Mouse (Mus musculus) G1E (cell line): ENCODE data around the gene Gm28042. TPM values are rescaled to one million over a fixed set of nuclear protein-coding genes. Genes with fewer than 3 reads are reported as not detected.

Source experiments
- ATAC-seq: 2 replicates; pipeline ENCODE4 v1.8.0; 2016; ENCODE audit warnings: mild to moderate bottlenecking; ENCODE audit not compliant: insufficient number of reproducible peaks, poor library complexity, low FRiP score, severe bottlenecking; ENCODE audit errors: extremely low read depth
- DNase-seq: peaks from one replicate; pipeline ENCODE4 v3.0.0; 2012; ENCODE audit warnings: low spot score
- H3K27me3 ChIP-seq: 2 replicates; pipeline ENCODE4 v1.6.1; 2012; ENCODE audit warnings: mild to moderate bottlenecking, low read length, inconsistent platforms; ENCODE audit not compliant: insufficient read depth
- H3K36me3 ChIP-seq: replicated peaks from 2 replicates; pipeline ENCODE3; 2012; ENCODE audit warnings: mild to moderate bottlenecking, inconsistent platforms
- H3K4me1 ChIP-seq: 2 replicates; pipeline ENCODE4 v1.6.1; 2012; ENCODE audit warnings: low read depth, low read length, inconsistent platforms, mixed read lengths; ENCODE audit not compliant: insufficient read depth
- H3K4me3 ChIP-seq: 2 replicates; pipeline ENCODE4 v1.5.1; 2012; ENCODE audit warnings: low read depth, mild to moderate bottlenecking, inconsistent platforms, low read length, moderate library complexity, mixed read lengths
- H3K9me3 ChIP-seq: replicated peaks from 2 replicates; pipeline ENCODE4 v1.6.1; 2012; ENCODE audit warnings: inconsistent platforms
- CTCF ChIP-seq: IDR thresholded peaks from 2 replicates; pipeline ENCODE4 v1.5.1; 2012; ENCODE audit warnings: low read depth, low read length, inconsistent platforms, mixed read lengths
- GATA1 ChIP-seq: IDR thresholded peaks from 2 replicates; pipeline ENCODE4 v1.6.1; 2012; ENCODE audit warnings: borderline replicate concordance, low read length, inconsistent platforms, mixed read lengths
- GATA2 ChIP-seq: IDR thresholded peaks from 2 replicates; pipeline ENCODE4 v1.6.1; 2012; ENCODE audit warnings: low read depth, low read length, inconsistent platforms, borderline replicate concordance
- POLR2AphosphoS5 ChIP-seq: IDR thresholded peaks from 2 replicates; pipeline ENCODE4 v1.6.1; 2012; ENCODE audit warnings: low read depth, low read length, inconsistent platforms; ENCODE audit not compliant: insufficient replicate concordance
- TAL1 ChIP-seq: conservative IDR thresholded peaks from 2 replicates; pipeline ENCODE4 v1.6.1; 2012; ENCODE audit warnings: low read depth, low read length, inconsistent platforms, mixed read lengths
- polyA plus RNA-seq: library from polyadenylated mRNA; stranded (reverse); fragments of >175 nt; gene quantifications from 2 replicates; pipeline ENCODE4 v1.2.3, GENCODE M21; 2012
- total RNA-seq, 2 experiments: library from RNA; stranded (forward) in 1 of 2; stranded (reverse) in 1 of 2; fragments of 200-1000 nt in 1 of 2; fragments of >200 nt in 1 of 2; fragmentation: Nextera tagmentation in 1 of 2; gene quantifications; 2 replicates each; pipeline ENCODE4 v1.2.3; 2014 to 2017

The Gm28042 gene
- total and polyA plus RNA-seq, 3 experiments, result 0.05 to 0.21 TPM; not detected in 1

DNA sequence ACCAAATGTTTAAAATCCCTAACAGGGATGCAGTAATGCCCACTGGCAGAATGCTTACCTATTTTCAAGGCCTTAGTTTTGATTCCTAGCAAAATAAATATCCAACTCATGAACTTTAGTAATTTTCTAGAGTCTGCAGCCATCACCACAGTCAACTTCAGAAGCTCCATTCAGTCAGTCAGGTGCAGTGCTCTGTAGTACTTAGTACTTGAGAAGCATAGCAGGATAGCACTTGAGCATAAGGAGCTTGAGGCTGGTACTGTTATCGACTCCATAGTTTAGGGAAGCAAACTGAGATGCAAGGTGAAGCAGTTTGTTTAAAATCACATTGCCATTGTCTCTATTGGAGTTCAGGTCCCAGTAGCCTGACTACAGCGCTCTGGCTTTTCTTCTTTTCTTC, 27.6 kb upstream of the Gm28042 start:
- TF ChIP-seq GATA2 (no peak), GATA1 (no peak), TAL1 (no peak), CTCF (no peak), POLR2AphosphoS5 (no peak)
- no peak for DNase-seq
- no peaks in the 10 kb centered on the region for H3K27me3 ChIP-seq
- no peak overlapping the region for H3K4me3 ChIP-seq
- peaks cover 10% of the 10 kb centered on the region for H3K4me1 ChIP-seq
- peaks cover 38% of the 10 kb centered on the region for H3K36me3 ChIP-seq
- ATAC-seq, result no peak
- H3K9me3 ChIP-seq, result no peaks in the 10 kb centered on the region

DNA sequence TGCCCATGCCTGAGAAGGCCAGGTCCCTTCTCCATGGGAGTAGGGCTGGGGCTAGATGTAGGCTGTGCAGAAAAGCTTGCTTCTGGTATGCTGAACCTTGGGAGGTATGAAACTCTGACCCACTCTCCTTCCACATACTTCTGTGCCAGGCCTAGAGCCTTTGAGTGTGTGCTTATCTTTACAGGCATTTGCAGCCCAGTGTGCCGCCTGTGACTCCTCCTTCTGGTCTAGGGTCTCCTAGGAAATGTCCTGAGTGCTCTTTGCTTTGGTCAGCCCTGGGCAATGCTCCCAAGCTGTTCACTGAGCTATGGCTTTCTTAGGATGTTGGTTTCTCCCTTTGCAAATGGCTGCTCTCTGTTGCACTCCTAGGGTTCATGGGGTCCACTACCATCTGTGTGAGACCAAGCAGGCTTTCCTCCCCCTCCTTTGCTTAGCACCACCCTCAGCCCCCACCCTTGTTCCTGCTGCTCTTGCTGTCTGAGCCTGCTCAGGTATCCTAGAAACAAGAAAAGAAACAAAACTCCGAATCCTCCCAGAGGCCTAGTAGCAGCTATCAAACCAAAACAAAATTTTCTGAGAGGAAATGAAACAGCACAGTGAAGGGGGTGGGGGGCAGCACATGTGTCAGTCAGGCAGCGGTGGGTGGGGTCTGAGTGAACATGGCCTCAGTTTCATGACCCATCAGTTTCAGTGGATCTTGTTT, 26.3 kb upstream of the Gm28042 start:
- H3K9me3 ChIP-seq, result no peaks in the 10 kb centered on the region
- no peak for ATAC-seq
- no peak overlapping the region for H3K4me3 ChIP-seq

DNA sequence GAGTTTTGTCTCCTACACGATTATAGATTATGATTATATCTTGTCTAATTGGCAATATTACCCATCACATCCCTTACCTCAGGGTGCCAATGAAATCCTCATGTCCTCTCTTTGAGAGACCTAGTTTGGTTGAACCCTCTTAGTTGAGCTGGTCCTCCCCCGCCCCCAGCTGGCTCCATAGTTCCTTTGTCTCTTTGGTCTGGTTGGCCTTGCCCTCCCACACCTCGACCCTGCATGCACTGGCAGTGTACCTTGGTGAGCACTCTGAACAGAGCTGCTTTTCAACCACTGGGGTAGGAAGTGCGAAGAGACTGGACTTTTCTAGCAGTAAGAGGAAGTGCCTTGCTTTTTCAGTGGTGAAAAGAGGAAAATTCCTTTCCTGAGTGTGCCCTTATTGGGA, 25.3 kb upstream of the Gm28042 start:
- peaks cover 9% of the 10 kb centered on the region for H3K4me1 ChIP-seq
- no peak for ATAC-seq
- H3K4me3 ChIP-seq, result no peak overlapping the region
- no peaks in the 10 kb centered on the region for H3K9me3 ChIP-seq
- DNase-seq, result no peak
- no peaks in the 10 kb centered on the region for H3K27me3 ChIP-seq
- peaks cover 43% of the 10 kb centered on the region for H3K36me3 ChIP-seq
- TF ChIP-seq CTCF, result no peak
- no peak for TF ChIP-seq TAL1
- TF ChIP-seq GATA2, result no peak
- no peak for TF ChIP-seq GATA1
- TF ChIP-seq POLR2AphosphoS5, result no peak

More for the DNA sequence above, 26.3 kb upstream of the Gm28042 start:
- Histone ChIP-seq H3K36me3 (peaks cover 40% of the 10 kb centered on the region), H3K27me3 (no peaks in the 10 kb centered on the region), H3K4me1 (peaks cover 9% of the 10 kb centered on the region)
- no peak for DNase-seq
- TF ChIP-seq CTCF, result no peak

DNA sequence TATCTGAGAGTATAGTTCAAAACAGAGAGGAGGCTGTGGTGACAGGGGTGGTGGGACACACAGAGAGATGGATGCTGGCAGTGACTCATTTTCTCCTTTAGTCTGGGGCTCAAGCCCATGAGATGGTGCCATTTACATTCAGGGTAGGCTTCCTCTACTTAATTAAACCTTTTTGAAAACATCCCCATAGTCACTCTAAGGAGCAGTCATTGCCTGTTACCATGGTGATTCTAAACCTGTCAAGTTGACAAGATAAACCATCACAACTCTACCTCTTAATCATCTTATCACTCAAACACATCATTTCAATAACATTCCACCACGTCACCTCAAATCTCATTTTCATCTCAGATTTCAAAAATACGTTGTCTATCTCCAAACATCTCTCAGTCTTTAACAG, 23.3 kb upstream of the Gm28042 start:
- Histone ChIP-seq H3K4me1 (peaks cover 9% of the 10 kb centered on the region), H3K27me3 (no peaks in the 10 kb centered on the region), H3K36me3 (peaks cover 39% of the 10 kb centered on the region), H3K9me3 (no peaks in the 10 kb centered on the region), H3K4me3 (no peak overlapping the region)
- no peak for DNase-seq
- no peak for ATAC-seq
- no peak for TF ChIP-seq POLR2AphosphoS5
- TF ChIP-seq GATA2, result no peak
- no peak for TF ChIP-seq CTCF
- no peak for TF ChIP-seq TAL1

DNA sequence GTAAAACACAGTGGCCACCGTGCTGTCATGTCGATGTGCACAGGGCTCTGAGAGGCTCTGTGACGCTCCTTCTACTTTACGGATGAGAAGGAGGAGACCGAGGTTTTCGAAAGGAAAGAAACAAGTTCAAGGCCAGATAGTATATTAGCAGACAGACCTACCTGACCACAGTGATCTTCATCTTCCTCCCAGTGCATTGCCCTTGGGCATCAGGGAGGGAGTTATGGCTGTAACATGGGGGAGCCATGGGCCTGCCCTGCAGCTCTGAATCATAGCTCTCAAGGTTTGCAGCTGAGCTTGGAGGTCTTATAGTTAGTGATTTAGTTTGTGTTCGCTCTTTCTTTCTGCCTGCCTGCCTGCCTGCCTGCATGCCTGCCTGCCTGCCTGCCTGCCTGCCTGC, 20.6 kb upstream of the Gm28042 start:
- ATAC-seq (no peak), DNase-seq (no peak)
- Histone ChIP-seq H3K27me3 (no peaks in the 10 kb centered on the region), H3K4me3 (no peak overlapping the region), H3K4me1 (0 out of 2 replicates have a peak, but pooled peaks cover 2% of the 10 kb centered on the region), H3K9me3 (no peaks in the 10 kb centered on the region), H3K36me3 (peaks cover 41% of the 10 kb centered on the region)
- TF ChIP-seq GATA1 (no peak), CTCF (no peak), TAL1 (no peak)

DNA sequence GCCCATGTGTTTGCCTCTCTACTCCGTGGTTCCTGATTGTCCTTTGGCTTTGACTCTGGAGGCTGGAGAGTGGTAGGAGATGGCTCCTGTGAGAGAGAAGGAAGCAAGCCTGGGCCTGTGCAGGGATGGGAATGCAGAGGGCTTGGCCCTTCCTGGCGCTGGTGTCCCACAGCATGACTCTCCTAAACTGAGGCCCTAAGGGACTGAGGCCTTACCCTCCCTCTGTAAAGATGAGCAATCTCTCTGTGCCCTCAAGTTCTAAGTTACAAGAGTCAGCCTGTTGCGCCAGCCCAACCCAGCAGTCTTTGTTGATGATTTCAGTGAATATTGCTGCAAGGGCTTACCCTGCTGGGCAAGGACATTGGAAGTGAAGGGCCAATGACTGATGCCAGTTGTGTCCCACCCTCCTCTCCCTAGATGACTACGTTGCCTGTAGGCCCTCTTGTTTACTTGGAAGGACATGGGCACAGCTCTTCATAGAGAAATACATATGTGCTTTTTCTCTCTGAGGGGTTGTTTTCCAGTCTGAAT, 19.5 kb upstream of the Gm28042 start:
- Histone ChIP-seq H3K36me3 (peaks cover 40% of the 10 kb centered on the region), H3K9me3 (no peaks in the 10 kb centered on the region), H3K27me3 (no peaks in the 10 kb centered on the region), H3K4me1 (no peaks in the 10 kb centered on the region), H3K4me3 (no peak overlapping the region)
- TF ChIP-seq GATA1 (no peak), CTCF (no peak), TAL1 (no peak), POLR2AphosphoS5 (no peak), GATA2 (no peak)
- DNase-seq (no peak), ATAC-seq (no peak)

DNA sequence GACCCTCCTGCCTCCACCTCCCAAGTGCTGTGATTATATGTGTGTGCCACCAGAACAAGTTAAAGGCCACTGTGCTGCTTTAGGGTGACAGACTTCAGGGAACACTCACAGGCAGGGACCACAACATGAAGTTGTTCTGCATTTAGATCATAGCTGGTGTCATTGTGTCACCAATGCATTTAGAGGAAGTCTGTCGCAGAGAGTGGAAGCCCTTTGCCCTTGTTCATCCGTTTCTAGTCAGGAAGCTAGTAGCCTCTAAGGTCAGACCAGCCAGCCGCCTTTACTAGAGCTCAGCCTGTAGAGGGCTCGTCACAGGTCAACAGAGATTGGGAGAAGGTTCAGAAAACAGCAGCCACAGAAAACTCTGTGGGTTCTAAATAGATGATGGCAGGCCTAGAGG, 18.6 kb upstream of the Gm28042 start:
- Histone ChIP-seq H3K4me3 (no peak overlapping the region), H3K27me3 (no peaks in the 10 kb centered on the region), H3K4me1 (no peaks in the 10 kb centered on the region), H3K36me3 (peaks cover 49% of the 10 kb centered on the region), H3K9me3 (no peaks in the 10 kb centered on the region)
- no peak for DNase-seq
- TF ChIP-seq POLR2AphosphoS5 (no peak), TAL1 (no peak), GATA2 (no peak), CTCF (no peak), GATA1 (no peak)
- no peak for ATAC-seq
